In the genomic region with DNA sequence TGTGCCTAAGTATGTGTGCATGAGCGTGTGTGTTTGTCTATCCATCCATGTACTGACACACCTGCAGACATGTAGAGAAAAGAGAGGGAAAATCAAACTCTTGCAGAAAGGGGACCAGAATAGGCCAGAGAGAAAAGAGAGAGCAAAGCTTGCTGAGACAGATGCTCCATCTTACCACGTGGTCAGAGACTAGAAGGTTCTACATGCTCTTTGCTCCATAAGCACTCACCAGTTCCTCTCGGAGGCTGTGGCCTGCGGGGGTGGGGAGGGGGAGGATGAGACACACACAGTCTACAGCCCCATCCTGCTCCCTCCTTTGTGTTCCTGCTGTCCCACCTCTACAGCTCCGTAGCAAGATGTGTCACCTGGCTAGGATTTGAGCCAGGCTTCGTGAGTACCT, we compare ENCODE assay signal across 21 mouse cellular contexts.
DNase-seq lines count a peak whose midpoint lies in the region; ATAC-seq and TF ChIP-seq lines count a peak whose summit lies in the region.
"Had no signal": no experiment of that assay in that cellular context is flagged by ENCODE, and none has a peak within 500 bp of the region (broad histone marks: within the 10 kb centered on the region; RNA-seq: fewer than 3 reads in every experiment).

No protein-coding gene starts in this region.

- in situ Hi-C loops in CH12.LX (cut with MboI; ENCODE audit: low pct_ligation_motif_present, low pct_unique_long_range_greater_than_20kb, low sequenced_read_pairs): no loop called here

- intact Hi-C loops in gastrocnemius, postnatal 36 days (cut with DNase I): no loop called here

- TF ChIP-seq POLR2A in CH12.LX (IDR thresholded peaks at IDR 0.05; ENCODE audit: low read depth, low read length) (no peak), myocyte (IDR thresholded peaks at IDR 0.05; ENCODE audit: insufficient read length, low read depth) (no peak)

- H3K9me3 ChIP-seq in liver, postnatal 0 days (ENCODE audit: low read length): no peaks in the 10 kb centered on the region
- no peaks in the 10 kb centered on the region for H3K9me3 ChIP-seq in liver, embryonic 11.5 days (ENCODE audit: control insufficient read depth, low read length)
- H3K9me3 ChIP-seq in CH12.LX (replicated peaks; ENCODE audit: low read length): no peaks in the 10 kb centered on the region
- H3K9me3 ChIP-seq: forebrain, embryonic 10.5 days; limb, embryonic 10.5 days; midbrain, embryonic 15.5 days had no signal

- peaks cover 5% of the 10 kb centered on the region; the same call in 1 of the 2 replicates for H3K4me1 ChIP-seq in liver, postnatal 0 days (ENCODE audit: insufficient read depth)
- H3K4me1 ChIP-seq in liver, embryonic 11.5 days (replicated peaks; ENCODE audit: control insufficient read depth, insufficient read depth, low read length): no peaks in the 10 kb centered on the region
- peaks cover 31 to 54% of the 10 kb centered on the region in 2 experiments for H3K4me1 ChIP-seq in CH12.LX (ENCODE audit: control insufficient read depth in 1 of 2, insufficient read depth in 2 of 2)
- H3K4me1 ChIP-seq: limb, embryonic 10.5 days; midbrain, embryonic 15.5 days had no signal

- TF ChIP-seq EP300 in liver, postnatal 0 days (IDR thresholded peaks at IDR 0.05; ENCODE audit: low read depth): no peak
- no peak for TF ChIP-seq EP300 in CH12.LX (IDR thresholded peaks at IDR 0.05; ENCODE audit: low read length)

- H3ac ChIP-seq in myocyte (ENCODE audit: control insufficient read depth, insufficient read length): no peak overlapping the region

- DNase-seq in liver, postnatal 0 days: no peak
- DNase-seq in liver, embryonic 11.5 days (ENCODE audit: low spot score): no peak
- peak; percentile 61 for DNase-seq in CH12.LX (ENCODE audit: extremely low read depth)
- DNase-seq in layer of hippocampus, postnatal 14 days (ENCODE audit: low spot score in 2 of 2): no peak
- DNase-seq in gastrocnemius, postnatal 36 days: no peak
- DNase-seq: adrenal gland, postnatal 10 days; cerebellum, adult 8-10 months; forebrain, postnatal 0 days; heart, postnatal 4 days; kidney, postnatal 14 days; lung, adult 2 months; lung, postnatal 14 days had no signal

- no peaks in the 10 kb centered on the region for H3K36me3 ChIP-seq in liver, postnatal 0 days (replicated peaks; ENCODE audit: insufficient read depth, low read length)
- H3K36me3 ChIP-seq in liver, embryonic 11.5 days (ENCODE audit: control insufficient read depth, insufficient read depth, low read length): no peaks in the 10 kb centered on the region
- no peaks in the 10 kb centered on the region for H3K36me3 ChIP-seq in CH12.LX (replicated peaks in 1 of 2; ENCODE audit: control insufficient read depth in 1 of 2, insufficient read depth in 1 of 2, low read length in 1 of 2)
- no peaks in the 10 kb centered on the region for H3K36me3 ChIP-seq in myocyte (ENCODE audit: control insufficient read depth, insufficient read depth)
- H3K36me3 ChIP-seq: forebrain, embryonic 10.5 days; limb, embryonic 10.5 days; midbrain, embryonic 15.5 days had no signal

- dilution Hi-C loops in CH12.LX (cut with MboI; ENCODE audit: extremely low pct_ligation_motif_present, extremely low pct_unique_long_range_greater_than_20kb, low sequenced_read_pairs): no loop called here

- no peak overlapping the region for H3K9ac ChIP-seq in liver, postnatal 0 days (replicated peaks)
- H3K9ac ChIP-seq in liver, embryonic 11.5 days (ENCODE audit: low read depth, low read length): no peak overlapping the region
- H3K9ac ChIP-seq in CH12.LX (ENCODE audit: insufficient read depth, low read depth): no peak overlapping the region
- H3K9ac ChIP-seq: forebrain, postnatal 0 days; hindbrain, embryonic 14.5 days; midbrain, embryonic 15.5 days had no signal

- H3K4me3 ChIP-seq in liver, postnatal 0 days (ENCODE audit: low read depth, low read length): no peak overlapping the region
- no peak overlapping the region for H3K4me3 ChIP-seq in liver, embryonic 11.5 days (ENCODE audit: low read depth, low read length)
- H3K4me3 ChIP-seq in CH12.LX (replicated peaks in 1 of 3; ENCODE audit: low read depth in 2 of 3, low read length in 2 of 3, poor library complexity in 1 of 3) (peak overlapping the region in 1 of 3 experiments; percentile 29), myocyte (no peak overlapping the region)
- H3K4me3 ChIP-seq: forebrain, embryonic 10.5 days; limb, embryonic 10.5 days; midbrain, embryonic 15.5 days had no signal

- TF ChIP-seq CTCF in liver, postnatal 0 days (IDR thresholded peaks at IDR 0.05; ENCODE audit: low read depth): no peak
- TF ChIP-seq CTCF in CH12.LX (conservative IDR thresholded peaks at IDR 0.05 in 1 of 2, IDR thresholded peaks at IDR 0.05 in 1 of 2; ENCODE audit: low read depth in 2 of 2, low read length in 2 of 2): no peak

- ATAC-seq in liver, postnatal 0 days: peak; percentile 47; the same call in 1 of the 2 replicates
- no peak for ATAC-seq in liver, embryonic 11.5 days (replicated peaks; ENCODE audit: low FRiP score)
- ATAC-seq in common myeloid progenitor, adult 5-6 weeks (replicated peaks; ENCODE audit: low read depth, poor library complexity, severe bottlenecking): peak; percentile 5; the same call in 1 of the 2 replicates
- ATAC-seq: forebrain, postnatal 0 days; inflammation-experienced regulatory T-cells, adult 6 months; midbrain, embryonic 15.5 days had no signal

- H3K27me3 ChIP-seq in liver, postnatal 0 days (ENCODE audit: insufficient read depth, low read length): no peaks in the 10 kb centered on the region
- no peaks in the 10 kb centered on the region for H3K27me3 ChIP-seq in liver, embryonic 11.5 days (replicated peaks; ENCODE audit: control insufficient read depth, insufficient read depth, low read length)
- H3K27me3 ChIP-seq in CH12.LX (replicated peaks) (no peaks in the 10 kb centered on the region), myocyte (ENCODE audit: control insufficient read depth, insufficient read depth, insufficient read length) (no peaks in the 10 kb centered on the region)
- H3K27me3 ChIP-seq: midbrain, embryonic 15.5 days had no signal

- TF ChIP-seq RAD21 in CH12.LX (IDR thresholded peaks at IDR 0.05; ENCODE audit: low read depth, low read length): no peak

- WGBS in liver, postnatal 0 days (ENCODE audit: insufficient replicate concordance): 64% methylated on average over 6 of the region's 6 CpGs
- 61% methylated on average over 6 of the region's 6 CpGs for WGBS in liver, embryonic 11.5 days

- no peak overlapping the region for H3K4me2 ChIP-seq in liver, postnatal 0 days (ENCODE audit: low read depth, low read length)
- H3K4me2 ChIP-seq in liver, embryonic 11.5 days: no peak overlapping the region
- no peak overlapping the region for H3K4me2 ChIP-seq in CH12.LX (ENCODE audit: insufficient read depth, low read depth, poor library complexity, severe bottlenecking)
- H3K4me2 ChIP-seq in myocyte (ENCODE audit: low read depth): peak overlapping the region; percentile 62
- H3K4me2 ChIP-seq: heart, embryonic 11.5 days; hindbrain, embryonic 14.5 days; midbrain, embryonic 15.5 days had no signal

- H3K79me2 ChIP-seq in CH12.LX (replicated peaks; ENCODE audit: control insufficient read depth, extremely low read depth, insufficient read depth, poor library complexity, severe bottlenecking) (no peaks in the 10 kb centered on the region), myocyte (ENCODE audit: control insufficient read depth, insufficient read depth) (no peaks in the 10 kb centered on the region)

- H3K27ac ChIP-seq in liver, postnatal 0 days (ENCODE audit: low read depth): no peak overlapping the region
- H3K27ac ChIP-seq in liver, embryonic 11.5 days (ENCODE audit: low read depth, low read length): no peak overlapping the region
- H3K27ac ChIP-seq in CH12.LX (ENCODE audit: insufficient read depth, low read depth): peak overlapping the region; percentile 18
- H3K27ac ChIP-seq: forebrain, embryonic 10.5 days; hindbrain, embryonic 14.5 days; limb, embryonic 10.5 days; midbrain, embryonic 15.5 days; stomach, postnatal 0 days had no signal

TF ChIP-seq in CH12.LX, 34 proteins besides CTCF, POLR2A, EP300 and RAD21 (continues in another document):
- TF ChIP-seq MYC (IDR thresholded peaks at IDR 0.05; ENCODE audit: low read depth, low read length): peak; percentile 13; the same call in 1 of the 2 replicates
- no peak for TF ChIP-seq SMC3 (IDR thresholded peaks at IDR 0.05; ENCODE audit: low read depth, low read length)
- TF ChIP-seq MAX (IDR thresholded peaks at IDR 0.05; ENCODE audit: low read length): peak; percentile 77
- no peak for TF ChIP-seq RCOR1 (conservative IDR thresholded peaks at IDR 0.05; ENCODE audit: low read depth, low read length)
- no peak for TF ChIP-seq ZNF384 (IDR thresholded peaks at IDR 0.05; ENCODE audit: low read depth, low read length)
- TF ChIP-seq IRF4 (IDR thresholded peaks at IDR 0.05; ENCODE audit: low read depth, low read length): no peak
- no peak for TF ChIP-seq POLR2AphosphoS2 (IDR thresholded peaks at IDR 0.05; ENCODE audit: low read depth, low read length)
- no peak for TF ChIP-seq CHD2 (IDR thresholded peaks at IDR 0.05; ENCODE audit: low read length)
- TF ChIP-seq MAFK (IDR thresholded peaks at IDR 0.05; ENCODE audit: insufficient replicate concordance, low read length): no peak
- no peak for TF ChIP-seq UBTF (IDR thresholded peaks at IDR 0.05; ENCODE audit: low read depth, low read length)
- TF ChIP-seq JUND (conservative IDR thresholded peaks at IDR 0.05; ENCODE audit: low read depth, low read length): no peak
- TF ChIP-seq ELF1 (IDR thresholded peaks at IDR 0.05; ENCODE audit: low read depth, low read length): no peak
- no peak for TF ChIP-seq TCF12 (IDR thresholded peaks at IDR 0.05; ENCODE audit: low read depth, low read length)

TF ChIP-seq in myocyte, 11 proteins besides CTCF, POLR2A, EP300 and RAD21:
- no peak for TF ChIP-seq MYOG (IDR thresholded peaks at IDR 0.05; ENCODE audit: control insufficient read depth in 1 of 3, insufficient read depth in 1 of 3, insufficient read length in 2 of 3, low read depth in 2 of 3)
- no peak for TF ChIP-seq MAX (IDR thresholded peaks at IDR 0.05; ENCODE audit: low read depth)
- no peak for TF ChIP-seq MYOD1 (IDR thresholded peaks at IDR 0.05; ENCODE audit: control insufficient read depth in 1 of 3, insufficient read length in 2 of 3, low read depth in 2 of 3)
- TF ChIP-seq POLR2AphosphoS2 (IDR thresholded peaks at IDR 0.05; ENCODE audit: insufficient read length, low read depth): no peak
- no peak for TF ChIP-seq SRF (IDR thresholded peaks at IDR 0.05; ENCODE audit: control insufficient read depth, insufficient read length, low read depth)
- TF ChIP-seq TCF12 (IDR thresholded peaks at IDR 0.05; ENCODE audit: insufficient read depth, poor library complexity, severe bottlenecking): no peak
- no peak for TF ChIP-seq E2F4 (IDR thresholded peaks at IDR 0.05; ENCODE audit: insufficient read depth)
- no peak for TF ChIP-seq REST (IDR thresholded peaks at IDR 0.05; ENCODE audit: insufficient read depth, insufficient read length)
- no peak for TF ChIP-seq CEBPB (IDR thresholded peaks at IDR 0.05; ENCODE audit: insufficient read depth, poor library complexity, severe bottlenecking)
- TF ChIP-seq USF1 (IDR thresholded peaks at IDR 0.05; ENCODE audit: low read depth): no peak
TF ChIP-seq in myocyte: peak in this region for 0.
